Mouse (Mus musculus) lung, adult 2 months (tissue): Measurements from ENCODE around the gene G6pc3.

Source experiments
- CTCF ChIP-seq: fragments of 200-500 bp; IDR thresholded peaks from 2 replicates; pipeline ENCODE4 v1.5.1; 2011; ENCODE audit warnings: mild to moderate bottlenecking, low read length, control low read depth; ENCODE audit not compliant: insufficient read depth
- POLR2A ChIP-seq: fragments of 200-500 bp; IDR thresholded peaks from 2 replicates; pipeline ENCODE4 v1.6.1; 2011; ENCODE audit warnings: low read depth, mild to moderate bottlenecking, control low read depth, low read length, borderline replicate concordance; ENCODE audit errors: extremely low read depth

- TF ChIP-seq CTCF, result no peak
- no peak for TF ChIP-seq POLR2A
These were observed 44.4 kb upstream of the G6pc3 start for GRCm38 (mm10) chr11:102144957-102145470.
